Mouse (Mus musculus): ENCODE data around the gene Prune2. TPM values are rescaled to one million over a fixed set of nuclear protein-coding genes. Genes with fewer than 3 reads are reported as not detected.

Prune2 gene
- polyA plus RNA-seq, 1 experiment from 2014 or later: 0.50 TPM

DNA sequence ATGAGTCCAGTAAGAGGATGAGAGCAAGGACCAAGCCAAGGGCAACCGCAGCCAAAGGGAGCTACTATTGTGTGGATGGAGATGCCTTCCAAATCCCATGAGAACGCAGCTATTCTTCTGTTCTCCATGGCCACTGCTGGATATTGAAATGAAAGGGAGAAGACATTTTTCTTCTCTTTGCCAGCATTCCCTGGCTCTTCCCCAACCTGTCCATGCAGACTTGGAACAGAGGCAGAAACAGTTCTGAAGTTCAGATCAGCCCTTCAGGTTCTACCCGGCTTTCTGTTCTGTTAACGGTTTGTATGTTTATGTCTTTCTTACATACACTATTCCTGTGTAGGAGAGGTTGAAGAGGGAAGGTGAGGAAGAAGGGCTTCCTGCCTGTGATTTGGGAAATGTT is 3.1 kb downstream of the Prune2 start:
- H3K9ac ChIP-seq: no peak overlapping the region
- H3K27ac ChIP-seq (replicated peaks): no peak overlapping the region
- 64% methylated on average over 4 of the region's 4 CpGs for WGBS (ENCODE audit: insufficient replicate concordance)
- peaks cover 35% of the 10 kb centered on the region for H3K27me3 ChIP-seq
- H3K4me2 ChIP-seq: no peak overlapping the region
- H3K9me3 ChIP-seq (replicated peaks): no peaks in the 10 kb centered on the region
- H3K4me1 ChIP-seq (replicated peaks): peaks cover 4% of the 10 kb centered on the region; the same call in 1 of the 2 replicates
- H3K36me3 ChIP-seq (replicated peaks): no peaks in the 10 kb centered on the region
- no peak overlapping the region for H3K4me3 ChIP-seq (replicated peaks)
- no peak for ATAC-seq (ENCODE audit: insufficient read depth)

DNA sequence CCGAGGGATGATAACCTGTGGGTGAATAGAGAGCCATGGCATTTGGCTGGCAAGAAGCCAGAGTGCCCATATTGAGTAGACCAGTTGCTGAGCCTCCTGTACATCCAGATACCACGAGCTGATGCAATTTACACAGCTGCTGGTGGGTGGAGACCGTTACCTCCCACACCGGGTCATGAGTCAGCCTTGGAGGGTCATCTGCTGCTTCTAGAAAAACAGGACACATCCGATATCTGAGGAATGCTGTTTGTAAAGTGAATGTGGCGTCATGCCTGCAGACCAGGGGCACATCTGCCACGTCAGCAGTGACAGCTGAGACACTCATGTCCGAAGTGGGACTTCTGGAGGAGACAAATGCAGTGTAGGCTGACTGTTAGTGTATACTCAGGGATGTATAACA is 3.6 kb downstream of the Prune2 start:
- Histone ChIP-seq H3K4me1 (replicated peaks) (peaks cover 4% of the 10 kb centered on the region; the same call in 1 of the 2 replicates), H3K9ac (no peak overlapping the region), H3K4me2 (no peak overlapping the region), H3K27ac (replicated peaks) (no peak overlapping the region), H3K9me3 (replicated peaks) (no peaks in the 10 kb centered on the region), H3K36me3 (replicated peaks) (no peaks in the 10 kb centered on the region), H3K4me3 (replicated peaks) (no peak overlapping the region), H3K27me3 (peaks cover 30% of the 10 kb centered on the region)
- ATAC-seq (ENCODE audit: insufficient read depth): no peak
- 42% methylated on average over 8 of the region's 8 CpGs for WGBS (ENCODE audit: insufficient replicate concordance)

DNA sequence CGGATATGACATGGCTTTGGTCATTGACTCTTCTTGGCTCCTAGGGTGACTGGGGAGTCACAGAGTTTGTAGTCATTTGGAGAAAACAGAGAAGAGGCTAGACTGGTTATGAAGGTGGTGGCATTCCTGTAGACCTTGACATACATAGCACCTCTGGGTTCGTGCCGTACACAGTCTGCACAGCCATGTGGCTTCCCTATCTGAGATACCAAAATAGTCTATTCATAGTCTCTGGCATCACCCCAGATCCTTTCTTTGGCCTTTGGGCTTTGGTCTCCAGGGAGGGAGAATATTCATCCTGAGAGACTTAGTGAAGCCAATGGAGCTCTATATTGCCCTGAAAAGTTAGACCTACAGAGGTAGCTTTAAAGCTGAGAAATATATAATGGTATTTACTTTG is 5.1 kb downstream of the Prune2 start:
- H3K27ac ChIP-seq (replicated peaks): no peak overlapping the region
- no peaks in the 10 kb centered on the region for H3K9me3 ChIP-seq (replicated peaks)
- ATAC-seq (ENCODE audit: insufficient read depth): no peak
- no peak overlapping the region for H3K4me2 ChIP-seq
- H3K36me3 ChIP-seq (replicated peaks): no peaks in the 10 kb centered on the region
- H3K4me1 ChIP-seq (replicated peaks): peaks cover 4% of the 10 kb centered on the region; the same call in 1 of the 2 replicates
- H3K27me3 ChIP-seq: peaks cover 15% of the 10 kb centered on the region
- H3K9ac ChIP-seq: no peak overlapping the region
- 61% methylated on average over 3 of the region's 3 CpGs for WGBS (ENCODE audit: insufficient replicate concordance)
- H3K4me3 ChIP-seq (replicated peaks): no peak overlapping the region

DNA sequence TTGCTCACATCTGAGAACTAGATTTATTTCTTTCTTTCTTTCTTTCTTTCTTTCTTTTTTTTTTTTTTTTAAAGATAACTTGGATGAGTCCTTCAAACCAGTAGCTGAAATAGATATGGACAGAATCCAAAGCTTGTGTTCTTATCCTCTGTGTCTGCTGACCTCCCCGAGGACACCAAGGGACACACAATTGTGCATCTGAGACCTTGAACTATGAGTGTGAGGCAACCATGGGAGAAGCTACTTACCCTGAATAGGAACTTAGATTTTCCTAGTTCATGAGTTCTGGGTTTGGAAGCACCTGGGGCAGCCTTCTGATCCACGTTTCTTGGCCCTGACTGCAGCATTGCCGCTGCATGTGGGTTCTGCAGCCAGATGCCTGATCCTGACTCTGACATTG is 7.3 kb downstream of the Prune2 start:
- H3K4me3 ChIP-seq (replicated peaks): no peak overlapping the region
- no peaks in the 10 kb centered on the region for H3K4me1 ChIP-seq (replicated peaks)
- ATAC-seq (ENCODE audit: insufficient read depth): no peak
- no peaks in the 10 kb centered on the region for H3K9me3 ChIP-seq (replicated peaks)
- WGBS (ENCODE audit: insufficient replicate concordance): 58% methylated on average over 3 of the region's 3 CpGs
- H3K9ac ChIP-seq: no peak overlapping the region
- no peaks in the 10 kb centered on the region for H3K27me3 ChIP-seq
- H3K27ac ChIP-seq (replicated peaks): no peak overlapping the region
- no peaks in the 10 kb centered on the region for H3K36me3 ChIP-seq (replicated peaks)
- no peak overlapping the region for H3K4me2 ChIP-seq

DNA sequence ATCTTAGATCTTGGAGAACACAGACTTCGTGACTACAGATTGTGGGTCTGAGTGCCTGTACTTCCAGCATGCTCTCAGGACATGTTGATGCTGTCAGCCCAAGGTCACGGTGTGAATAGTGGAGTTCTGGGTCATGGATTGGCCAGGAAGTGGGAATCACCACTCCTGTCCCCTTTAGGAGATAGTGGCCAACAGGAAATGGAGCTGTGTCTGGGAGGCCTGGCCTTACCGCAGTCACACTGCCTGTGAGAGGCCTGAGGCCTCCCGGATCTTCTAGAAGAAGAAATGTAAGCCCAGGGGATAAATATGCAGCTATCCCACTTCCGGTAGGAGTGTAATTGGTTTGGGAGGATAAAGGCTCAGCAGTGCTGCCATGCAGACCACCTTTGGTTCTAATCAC is 12.8 kb downstream of the Prune2 start:
- 43% methylated on average over 5 of the region's 5 CpGs for WGBS (ENCODE audit: insufficient replicate concordance)
- no peaks in the 10 kb centered on the region for H3K27me3 ChIP-seq
- H3K9ac ChIP-seq: no peak overlapping the region
- H3K4me3 ChIP-seq (replicated peaks): no peak overlapping the region
- no peak overlapping the region for H3K27ac ChIP-seq (replicated peaks)
- H3K4me2 ChIP-seq: no peak overlapping the region
- no peaks in the 10 kb centered on the region for H3K36me3 ChIP-seq (replicated peaks)
- no peaks in the 10 kb centered on the region for H3K4me1 ChIP-seq (replicated peaks)
- no peaks in the 10 kb centered on the region for H3K9me3 ChIP-seq (replicated peaks)
- ATAC-seq (ENCODE audit: insufficient read depth): no peak

DNA sequence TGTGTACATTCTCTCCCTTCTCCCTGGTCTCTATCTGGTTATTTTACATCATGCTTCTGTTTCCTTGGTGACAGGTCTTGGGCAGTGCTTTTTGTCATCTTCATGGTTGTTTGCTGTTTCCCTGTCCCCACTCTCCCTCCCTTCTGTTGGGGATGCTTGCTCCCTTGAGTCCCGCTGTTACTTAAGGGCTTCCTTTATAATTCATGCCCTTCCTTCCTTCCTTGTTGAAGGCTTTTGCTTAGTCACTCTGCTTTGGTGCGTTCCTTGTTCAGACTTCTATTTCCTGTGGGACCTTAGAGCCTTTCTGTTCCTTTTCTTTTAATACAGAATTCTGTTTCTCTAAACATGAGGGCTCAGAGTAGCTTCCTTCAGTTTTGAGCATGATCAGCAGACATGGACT is 14.7 kb downstream of the Prune2 start:
- H3K9ac ChIP-seq: no peak overlapping the region
- H3K4me3 ChIP-seq (replicated peaks): no peak overlapping the region
- no peak overlapping the region for H3K4me2 ChIP-seq
- no peak for ATAC-seq (ENCODE audit: insufficient read depth)
- no peaks in the 10 kb centered on the region for H3K9me3 ChIP-seq (replicated peaks)
- 11% methylated on average over 2 of the region's 2 CpGs for WGBS (ENCODE audit: insufficient replicate concordance)
- no peak overlapping the region for H3K27ac ChIP-seq (replicated peaks)
- H3K36me3 ChIP-seq (replicated peaks): no peaks in the 10 kb centered on the region
- H3K4me1 ChIP-seq (replicated peaks): no peaks in the 10 kb centered on the region
- H3K27me3 ChIP-seq: no peaks in the 10 kb centered on the region

DNA sequence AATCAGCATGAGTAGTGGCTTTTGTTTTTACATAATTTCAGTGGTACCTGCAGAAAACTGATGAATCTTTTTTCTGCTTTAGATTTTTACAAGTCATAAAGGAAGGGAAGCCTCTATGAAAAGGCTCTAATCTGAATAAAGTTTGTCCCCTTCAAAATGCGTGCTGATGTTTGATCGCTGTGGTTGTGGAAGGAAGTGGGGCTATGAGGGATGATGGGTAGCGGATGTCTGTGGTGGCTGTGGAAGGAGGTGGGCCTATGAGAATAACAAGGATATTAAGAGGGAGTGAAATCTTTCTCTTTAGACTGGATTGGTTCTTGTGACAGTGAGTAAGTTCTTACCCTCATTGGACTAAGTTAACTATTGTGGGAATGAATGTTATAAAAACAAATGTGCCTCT is 23.0 kb downstream of the Prune2 start:
- Histone ChIP-seq H3K27me3 (no peaks in the 10 kb centered on the region), H3K4me2 (no peak overlapping the region), H3K4me3 (replicated peaks) (no peak overlapping the region), H3K36me3 (replicated peaks) (no peaks in the 10 kb centered on the region), H3K4me1 (replicated peaks) (no peaks in the 10 kb centered on the region), H3K9me3 (replicated peaks) (no peaks in the 10 kb centered on the region), H3K27ac (replicated peaks) (no peak overlapping the region), H3K9ac (no peak overlapping the region)
- 32% methylated on average over 3 of the region's 3 CpGs for WGBS (ENCODE audit: insufficient replicate concordance)
- ATAC-seq (ENCODE audit: insufficient read depth): no peak

DNA sequence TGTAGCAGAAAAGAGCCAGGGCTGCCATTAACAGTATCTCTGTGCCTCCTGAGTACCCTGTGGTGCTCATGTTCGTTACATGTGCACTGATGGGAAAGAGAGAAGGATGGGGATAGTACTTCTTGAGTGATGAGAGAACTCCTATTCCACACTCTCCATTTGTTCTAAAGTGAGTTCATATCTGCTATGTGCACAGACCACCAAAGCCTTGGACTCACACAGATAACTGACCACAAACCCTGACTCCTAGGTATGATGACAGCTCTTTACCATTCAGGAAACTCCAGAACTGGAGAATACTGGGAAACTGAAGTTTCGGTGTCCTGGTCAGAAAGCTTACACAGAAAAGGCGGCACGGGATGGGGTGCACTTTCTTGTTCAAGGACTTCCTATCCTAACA is 25.8 kb downstream of the Prune2 start:
- Histone ChIP-seq H3K9ac (no peak overlapping the region), H3K9me3 (replicated peaks) (no peaks in the 10 kb centered on the region), H3K36me3 (replicated peaks) (no peaks in the 10 kb centered on the region), H3K4me3 (replicated peaks) (no peak overlapping the region), H3K27me3 (no peaks in the 10 kb centered on the region), H3K27ac (replicated peaks) (no peak overlapping the region), H3K4me2 (no peak overlapping the region), H3K4me1 (replicated peaks) (no peaks in the 10 kb centered on the region)
- WGBS (ENCODE audit: insufficient replicate concordance): 32% methylated on average over 4 of the region's 4 CpGs
- ATAC-seq (ENCODE audit: insufficient read depth): no peak

DNA sequence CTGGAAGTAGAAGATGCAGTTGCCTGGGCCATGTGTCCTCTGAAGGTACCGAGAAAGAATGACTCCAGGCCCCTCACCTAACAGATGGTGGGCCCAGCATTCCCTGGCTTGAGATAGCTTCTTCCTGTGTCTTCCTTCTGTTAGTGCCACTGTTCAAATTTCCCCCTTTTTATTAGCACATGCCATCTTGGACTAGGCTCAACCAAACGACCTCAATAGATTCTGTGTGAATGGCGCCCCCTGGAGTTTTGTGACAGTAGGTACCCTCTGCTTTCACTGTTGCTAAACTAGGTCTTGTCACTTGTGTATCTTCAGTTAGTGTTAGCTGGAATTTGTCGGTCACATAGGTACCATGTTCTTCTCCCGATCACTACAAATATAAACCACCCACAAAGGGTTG is 29.0 kb downstream of the Prune2 start:
- WGBS (ENCODE audit: insufficient replicate concordance): 31% methylated on average over 5 of the region's 5 CpGs
- H3K4me2 ChIP-seq: no peak overlapping the region
- no peaks in the 10 kb centered on the region for H3K4me1 ChIP-seq (replicated peaks)
- no peak for ATAC-seq (ENCODE audit: insufficient read depth)
- no peak overlapping the region for H3K27ac ChIP-seq (replicated peaks)
- no peak overlapping the region for H3K4me3 ChIP-seq (replicated peaks)
- H3K27me3 ChIP-seq: no peaks in the 10 kb centered on the region
- H3K36me3 ChIP-seq (replicated peaks): no peaks in the 10 kb centered on the region
- no peaks in the 10 kb centered on the region for H3K9me3 ChIP-seq (replicated peaks)
- no peak overlapping the region for H3K9ac ChIP-seq

DNA sequence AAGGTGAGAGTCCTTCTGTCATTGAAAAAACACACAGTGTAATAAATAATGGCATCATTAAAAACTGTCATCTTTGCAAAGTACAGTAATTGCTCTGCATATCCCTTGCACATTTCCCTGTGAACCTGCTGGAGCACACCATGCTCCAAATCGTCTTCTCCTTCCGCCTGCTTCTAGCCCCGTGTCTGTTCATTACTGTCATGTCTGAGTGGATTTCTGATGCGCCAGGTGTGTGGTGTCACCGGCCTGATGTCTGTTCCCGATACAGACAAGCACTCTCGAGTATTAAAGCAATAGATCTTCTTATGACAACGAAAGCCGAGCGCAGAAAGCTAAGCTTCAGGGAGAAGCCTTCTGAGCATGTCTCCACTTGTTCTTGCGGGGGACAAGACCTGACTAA is 32.1 kb downstream of the Prune2 start:
- WGBS (ENCODE audit: insufficient replicate concordance): 79% methylated on average over 11 of the region's 11 CpGs
- Histone ChIP-seq H3K4me2 (no peak overlapping the region), H3K36me3 (replicated peaks) (no peaks in the 10 kb centered on the region), H3K4me1 (replicated peaks) (peaks cover 15% of the 10 kb centered on the region), H3K4me3 (replicated peaks) (no peak overlapping the region), H3K9me3 (replicated peaks) (no peaks in the 10 kb centered on the region), H3K9ac (no peak overlapping the region), H3K27ac (replicated peaks) (no peak overlapping the region), H3K27me3 (no peaks in the 10 kb centered on the region)
- ATAC-seq (ENCODE audit: insufficient read depth): no peak

DNA sequence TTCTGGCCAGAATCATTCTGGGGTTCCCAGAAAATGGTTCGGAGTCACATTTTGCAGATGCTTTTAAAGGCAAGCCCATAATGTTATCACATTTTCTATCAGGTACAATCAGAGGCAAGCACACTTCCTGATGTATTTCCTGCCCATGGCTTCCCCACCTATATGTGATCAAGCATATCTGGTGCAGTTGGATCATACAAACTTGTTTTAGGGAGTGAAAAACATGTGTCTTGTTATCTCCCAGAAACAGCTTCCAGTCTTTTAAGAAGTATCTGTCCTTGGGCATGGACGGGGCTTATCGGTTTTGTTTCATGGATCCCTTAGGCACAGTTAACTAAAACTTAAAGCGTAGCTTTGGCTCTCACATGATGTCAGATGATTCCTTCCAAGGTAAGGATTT is 36.2 kb downstream of the Prune2 start:
- peak overlapping the region; percentile 13; the same call in 1 of the 2 replicates for H3K4me2 ChIP-seq
- peak; percentile 96 for ATAC-seq (ENCODE audit: insufficient read depth)

DNA sequence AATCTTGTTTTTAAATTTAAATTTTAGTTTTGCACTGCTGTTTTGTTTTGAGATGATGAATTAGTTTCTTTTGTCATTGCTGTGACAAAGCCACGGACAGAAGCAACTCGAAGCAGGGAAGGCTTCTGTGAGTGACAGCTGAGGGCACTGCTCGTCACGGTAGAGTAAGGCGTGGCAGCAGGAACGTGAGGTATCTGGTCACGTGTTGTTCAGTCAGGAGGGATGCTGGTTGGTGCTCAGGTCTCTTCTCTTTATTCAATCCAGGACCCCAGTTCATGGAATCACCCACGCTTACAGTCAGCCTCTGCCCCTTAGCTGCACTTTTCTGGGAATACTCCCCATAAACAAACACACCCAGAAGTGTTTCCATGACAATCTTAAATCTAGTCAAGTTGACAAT is 38.3 kb downstream of the Prune2 start:
- Histone ChIP-seq H3K4me3 (replicated peaks) (no peak overlapping the region), H3K27me3 (no peaks in the 10 kb centered on the region), H3K36me3 (replicated peaks) (no peaks in the 10 kb centered on the region), H3K9ac (no peak overlapping the region), H3K4me1 (replicated peaks) (peaks cover 24% of the 10 kb centered on the region), H3K9me3 (replicated peaks) (no peaks in the 10 kb centered on the region), H3K27ac (replicated peaks) (no peak overlapping the region), H3K4me2 (no peak overlapping the region)
- no peak for ATAC-seq (ENCODE audit: insufficient read depth)
- 35% methylated on average over 8 of the region's 8 CpGs for WGBS (ENCODE audit: insufficient replicate concordance)

More for the DNA sequence above, 36.2 kb downstream of the Prune2 start:
- Histone ChIP-seq H3K27ac (replicated peaks) (peak overlapping the region; percentile 54), H3K9ac (no peak overlapping the region), H3K36me3 (replicated peaks) (no peaks in the 10 kb centered on the region), H3K27me3 (no peaks in the 10 kb centered on the region), H3K9me3 (replicated peaks) (no peaks in the 10 kb centered on the region), H3K4me3 (replicated peaks) (no peak overlapping the region), H3K4me1 (replicated peaks) (peaks cover 24% of the 10 kb centered on the region)
- 12% methylated on average over 4 of the region's 4 CpGs for WGBS (ENCODE audit: insufficient replicate concordance)
